In genomic region chr9:45592374-45592773, GRCm38 (mm10) we compare ENCODE assay signal across 9 mouse cellular contexts.
A peak's percentile ranks its signal among the peaks of the same experiment; 100 is the strongest.
DNase-seq lines count a peak whose midpoint lies in the region; ATAC-seq and TF ChIP-seq lines count a peak whose summit lies in the region.
"Had no signal": no experiment of that assay in that cellular context is flagged by ENCODE, and none has a peak within 500 bp of the region (broad histone marks: within the 10 kb centered on the region; RNA-seq: fewer than 3 reads in every experiment).

No protein-coding gene starts in this region.

- H3K4me3 ChIP-seq in gastrocnemius, adult 2 months = no peak overlapping the region
- H3K4me3 ChIP-seq in forebrain, embryonic 16.5 days (replicated peaks; ENCODE audit: low read length) = no peak overlapping the region

- 53% methylated on average over 9 of the region's 9 CpGs for WGBS in forebrain, embryonic 16.5 days

- no peak overlapping the region for H3K4me2 ChIP-seq in forebrain, embryonic 16.5 days (ENCODE audit: low read length)

- DNase-seq in gastrocnemius, adult 2 months = peak; percentile 35
- no peak for DNase-seq in gastrocnemius, postnatal 10 days
- DNase-seq in cerebellum, adult 11 months = peak; percentile 96
- peak; percentile 25 to 27 for DNase-seq in left cerebral cortex, postnatal 14 days (ENCODE audit: low spot score in 2 of 2)
- DNase-seq in yolk sac, embryonic 10.5 days (ENCODE audit: low spot score) = no peak
- DNase-seq in retina, postnatal 1 day = no peak
- no peak for DNase-seq in kidney, postnatal 10 days
- DNase-seq: liver had no signal

- intact Hi-C loops in gastrocnemius, adult 2 months (cut with DNase I) = loop anchor here (5.0 kb wide), 1 partner anchor 160 kb away; no protein-coding TSS in a partner anchor
- intact Hi-C loops in left cerebral cortex, postnatal 14 days (cut with DNase I) = loop anchor here (5.0 to 10.0 kb wide), 2 partner anchors 150 to 158 kb away; no protein-coding TSS in a partner anchor

- H3K9ac ChIP-seq in forebrain, embryonic 16.5 days (replicated peaks; ENCODE audit: low read depth, low read length) = no peak overlapping the region; the same call in 1 of the 2 replicates

- TF ChIP-seq CTCF in gastrocnemius, adult 2 months (IDR thresholded peaks at IDR 0.05) = no peak

- H3K27me3 ChIP-seq in forebrain, embryonic 16.5 days (replicated peaks; ENCODE audit: control insufficient read depth, insufficient read depth, low read length) = no peaks in the 10 kb centered on the region

- H3K4me1 ChIP-seq in forebrain, embryonic 16.5 days (replicated peaks; ENCODE audit: control insufficient read depth, insufficient read depth, low read length) = peaks cover 10% of the 10 kb centered on the region

- no peaks in the 10 kb centered on the region for H3K9me3 ChIP-seq in forebrain, embryonic 16.5 days (ENCODE audit: control insufficient read depth, low read length)

- no peak overlapping the region for H3K27ac ChIP-seq in gastrocnemius, adult 2 months
- peak overlapping the region; percentile 62 for H3K27ac ChIP-seq in forebrain, embryonic 16.5 days (ENCODE audit: low read length)

- H3K36me3 ChIP-seq in forebrain, embryonic 16.5 days (ENCODE audit: control insufficient read depth, insufficient read depth) = no peaks in the 10 kb centered on the region

- ATAC-seq in forebrain, embryonic 16.5 days = peak; percentile 80

Comparison
In these comparisons a context has a peak if more than half of its experiments do, and no peak if none do; other contexts are left out.
1. DNase-seq: peak in gastrocnemius, adult 2 months (single experiment), cerebellum, adult 11 months (single experiment) and left cerebral cortex, postnatal 14 days (2 of 2); none in gastrocnemius, postnatal 10 days (single experiment), yolk sac, embryonic 10.5 days (single experiment), retina, postnatal 1 day (single experiment) and kidney, postnatal 10 days (single experiment).